ENCODE assay signal across 17 mouse cellular contexts in the genomic region with DNA sequence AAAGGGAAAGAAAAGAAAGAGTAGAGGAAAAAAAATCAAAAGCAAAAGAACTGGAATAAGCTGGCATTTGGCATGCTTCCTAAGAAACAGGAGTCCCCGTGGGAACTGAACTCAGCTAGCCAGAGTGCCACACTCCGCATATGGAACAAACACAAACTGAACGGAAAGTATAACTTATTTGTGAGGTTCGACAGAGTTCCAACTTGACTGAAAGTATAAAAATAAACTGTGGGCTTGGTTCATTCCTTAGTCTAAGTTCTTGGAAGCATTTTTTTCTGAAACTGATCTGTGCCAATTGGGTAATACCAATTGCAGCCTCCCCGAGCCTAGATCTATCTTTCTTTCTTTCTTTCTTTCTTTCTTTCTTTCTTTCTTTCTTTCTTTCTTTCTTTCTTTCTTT.
"Had no signal": no experiment of that assay in that cellular context is flagged by ENCODE, and none has a peak within 500 bp of the region (broad histone marks: within the 10 kb centered on the region; RNA-seq: fewer than 3 reads in every experiment).

No protein-coding gene starts in this region.

- DNase-seq: kidney, adult 8-10 months; kidney, postnatal 25 days; layer of hippocampus, adult 9-11 months; liver; liver, embryonic 13.5 days; liver, postnatal 0 days; lung, postnatal 10 days; retina, postnatal 1 day; right cerebral cortex, postnatal 4 days; spleen, adult 18-20 months; thymus, adult 18-20 months; thymus, postnatal 14 days had no signal

- H3K4me1 ChIP-seq: limb, embryonic 12.5 days; liver, embryonic 13.5 days; megakaryocyte, embryonic 14.5 days; midbrain, embryonic 12.5 days; neural tube, embryonic 12.5 days had no signal

- H3K27ac ChIP-seq: limb, embryonic 12.5 days; liver, embryonic 13.5 days; macrophage; midbrain, embryonic 12.5 days; neural tube, embryonic 12.5 days had no signal

- ATAC-seq: liver, postnatal 0 days had no signal

- H3K9ac ChIP-seq: limb, embryonic 12.5 days; liver, embryonic 13.5 days; liver, postnatal 0 days; midbrain, embryonic 12.5 days; neural tube, embryonic 12.5 days had no signal

- H3K36me3 ChIP-seq: liver, embryonic 13.5 days had no signal

- H3K4me2 ChIP-seq: limb, embryonic 12.5 days; liver, embryonic 13.5 days; midbrain, embryonic 12.5 days; neural tube, embryonic 12.5 days had no signal

- H3K9me3 ChIP-seq: limb, embryonic 12.5 days; liver, embryonic 13.5 days; midbrain, embryonic 12.5 days; neural tube, embryonic 12.5 days had no signal

- H3K4me3 ChIP-seq: limb, embryonic 12.5 days; liver, embryonic 13.5 days; megakaryocyte, embryonic 14.5 days; midbrain, embryonic 12.5 days; neural tube, embryonic 12.5 days had no signal

- H3K27me3 ChIP-seq: limb, embryonic 12.5 days; liver, embryonic 13.5 days; megakaryocyte, embryonic 14.5 days; midbrain, embryonic 12.5 days; neural tube, embryonic 12.5 days had no signal
